Mouse (Mus musculus) frontal cortex, adult (tissue): ENCODE data around the gene D10Jhu81e.
"Not testable (repeated sequence)": the region's sequence is repeated elsewhere in the genome, so short reads cannot be mapped to it uniquely, and the experiment has no call there.

Source experiments
- ATAC-seq: cut with Nextera tagmentation; 2 replicates; pipeline ENCODE4 v1.9.2; 2017; ENCODE audit warnings: mild to moderate bottlenecking, moderate library complexity, mixed read lengths; ENCODE audit not compliant: low TSS enrichment

D10Jhu81e gene

DNA sequence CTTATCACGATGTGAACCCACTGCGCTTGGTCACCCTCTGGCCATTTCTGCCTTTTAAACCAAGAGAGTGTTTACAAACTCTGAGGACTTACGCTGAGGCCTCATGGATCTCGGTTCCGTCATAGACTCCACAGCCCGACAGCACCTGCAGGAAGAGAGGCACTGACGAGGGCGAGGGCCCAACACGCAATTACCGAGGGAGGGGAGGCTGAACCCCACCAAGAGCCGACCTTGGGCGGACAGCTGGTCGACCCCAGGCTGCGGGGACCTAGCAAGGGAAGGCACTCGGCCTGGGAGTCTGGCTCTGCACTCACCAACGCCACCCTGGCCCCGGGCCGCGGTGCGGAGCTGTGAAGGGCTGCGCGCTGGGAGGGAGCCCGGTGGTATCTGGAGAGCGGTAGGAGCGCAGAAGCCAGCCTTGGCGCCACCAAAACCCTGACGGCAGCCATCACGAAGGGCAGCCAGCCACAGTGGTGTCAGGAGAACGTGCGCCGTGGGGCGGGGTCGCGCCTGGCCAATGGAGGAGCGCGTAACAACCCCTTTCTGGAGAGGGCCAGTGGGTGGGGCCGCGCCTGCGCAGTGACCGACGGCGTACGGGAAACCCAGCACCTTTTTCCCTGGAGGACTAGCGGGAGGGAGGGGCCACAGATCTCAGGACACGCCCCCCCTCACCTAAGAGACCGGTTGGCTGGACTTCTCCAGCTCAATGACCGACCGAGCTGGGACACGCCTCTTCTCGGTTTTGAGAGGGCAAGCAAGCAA lies at the start of gene D10Jhu81e:
Gene D10Jhu81e, minus strand, starts transcription at position 502 of the 762 bp plus-strand sequence.
- peak; percentile 92 for ATAC-seq

DNA sequence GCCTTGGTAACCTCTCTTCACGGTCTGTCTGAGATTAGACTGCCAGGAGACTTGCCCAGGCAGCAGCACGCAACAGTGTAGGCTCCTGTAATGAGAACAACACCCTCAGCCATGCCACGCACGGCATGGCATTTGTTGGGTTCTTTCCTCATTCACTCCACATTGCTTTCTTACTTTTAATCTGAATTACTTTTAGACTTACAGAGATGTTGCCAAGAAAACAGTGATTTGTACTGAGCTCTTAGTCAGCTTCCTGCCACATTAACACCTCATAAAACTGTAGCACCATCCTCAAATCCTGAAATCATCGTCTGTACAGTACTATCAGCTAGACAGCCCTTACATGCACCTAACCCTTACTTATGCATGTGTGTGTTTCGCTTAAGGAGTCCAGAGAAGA lies 49.0 kb upstream of the D10Jhu81e start:
- peak; percentile 21; the same call in 1 of the 2 replicates for ATAC-seq

DNA sequence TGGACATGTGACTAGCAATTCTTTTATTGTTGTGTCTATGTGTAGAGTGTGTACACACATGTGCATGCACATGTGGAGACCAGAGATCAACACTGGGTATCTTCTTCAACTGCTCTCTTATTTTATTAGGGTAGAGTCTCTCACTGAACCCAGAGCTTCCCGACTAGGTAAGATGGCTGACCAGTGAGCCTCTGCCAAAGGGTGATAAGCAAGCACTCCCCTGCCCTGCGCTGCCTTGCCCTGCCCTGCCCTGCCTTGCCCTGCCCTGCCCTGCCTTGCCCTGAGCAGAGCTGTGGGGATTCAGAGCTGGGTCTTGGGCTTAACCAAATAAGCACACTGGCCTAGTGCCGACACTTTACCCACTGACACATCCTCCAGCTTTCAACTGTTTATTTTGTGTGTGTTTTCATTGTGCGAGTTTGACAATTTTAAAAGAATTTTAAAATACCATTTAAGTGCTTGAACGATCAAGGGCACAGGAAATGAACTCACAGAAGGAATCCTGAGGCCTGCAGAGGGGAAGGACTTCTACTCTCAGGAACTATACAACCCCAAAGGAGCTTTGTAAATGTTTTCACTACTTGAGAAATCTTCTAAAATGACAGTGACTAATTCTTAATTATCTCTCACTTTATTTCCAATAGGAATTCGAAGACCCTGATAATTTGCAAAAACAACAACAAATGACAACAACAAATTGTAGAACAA lies 46.9 kb upstream of the D10Jhu81e start:
- ATAC-seq, result no peak

DNA sequence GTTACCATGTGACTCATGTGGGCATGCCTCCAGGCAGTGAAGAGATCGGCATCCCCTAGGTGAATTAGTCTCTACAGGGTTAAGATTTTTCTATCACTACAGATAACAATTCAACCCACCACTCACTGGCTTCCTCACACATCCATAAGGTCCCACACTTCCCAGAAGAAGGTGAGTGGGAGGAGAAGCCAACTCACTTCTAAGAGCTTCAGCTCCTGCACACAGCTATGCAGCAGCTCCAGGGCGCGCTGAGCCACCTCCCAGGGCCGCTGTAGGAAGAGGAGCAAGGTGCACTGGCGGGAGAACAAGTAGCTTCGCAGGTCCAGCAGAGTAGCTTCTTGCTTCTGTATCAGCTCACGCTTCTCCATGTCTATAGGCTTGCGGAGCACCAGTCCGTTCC lies 44.8 kb upstream of the D10Jhu81e start:
- peak; percentile 82 for ATAC-seq

DNA sequence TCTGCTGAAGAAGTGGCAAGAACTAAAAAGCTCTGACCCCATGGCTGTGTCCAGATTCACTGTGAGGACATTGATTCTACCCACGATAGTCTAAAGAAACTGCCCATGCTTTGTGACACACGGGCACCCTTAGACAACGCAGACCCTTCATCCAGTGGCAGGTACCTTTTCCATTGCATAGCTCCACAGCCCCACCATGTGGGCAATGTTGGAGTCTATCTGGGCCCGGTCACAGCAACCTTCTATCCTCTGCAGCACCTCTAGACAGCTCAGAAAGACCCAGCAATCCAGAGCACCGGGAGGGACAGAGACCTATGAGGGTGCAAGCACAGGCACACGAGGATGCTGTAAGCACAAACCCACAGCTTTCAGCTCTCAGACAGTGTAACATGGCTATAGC lies 41.7 kb upstream of the D10Jhu81e start:
- peak; percentile 55; the same call in 1 of the 2 replicates for ATAC-seq

DNA sequence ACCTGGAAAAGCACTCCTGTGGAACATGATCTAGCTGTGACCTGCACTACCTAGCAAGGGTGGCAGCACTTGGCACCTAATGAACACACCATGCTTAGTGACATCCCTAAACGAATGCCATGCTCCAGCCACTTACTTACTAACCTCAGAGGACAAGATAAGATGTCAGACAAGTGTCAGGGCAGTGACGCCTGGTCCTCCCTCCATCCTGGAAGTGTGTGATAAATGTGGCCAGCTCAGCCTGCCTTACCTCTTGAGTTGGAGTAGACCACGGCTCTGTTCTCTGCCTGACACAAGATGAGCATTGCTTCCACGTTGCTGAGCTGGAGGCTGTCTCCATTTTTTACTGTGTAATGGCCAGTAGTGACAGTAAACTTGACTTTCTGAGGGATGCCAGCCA lies 31.6 kb upstream of the D10Jhu81e start:
- ATAC-seq, result no peak

DNA sequence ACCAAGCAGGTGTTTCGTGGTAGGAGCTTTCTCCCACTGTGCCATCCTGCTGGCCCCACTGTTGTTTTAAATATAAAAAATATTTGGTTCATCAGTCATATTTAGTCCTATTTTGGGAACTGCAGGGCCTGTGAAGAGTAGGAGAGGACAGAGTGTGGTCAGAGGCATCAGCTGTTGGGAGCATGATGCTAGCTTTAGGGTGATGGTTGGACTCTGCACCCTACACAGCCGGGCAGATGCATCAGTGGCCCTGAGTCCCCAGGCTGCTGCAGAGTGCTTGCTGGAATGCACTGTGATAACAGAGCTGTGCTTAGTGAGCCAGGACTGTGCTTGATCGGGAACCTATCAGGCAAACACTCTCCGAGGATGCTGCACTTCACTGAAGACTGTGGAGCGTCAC lies 23.4 kb upstream of the D10Jhu81e start:
- no peak for ATAC-seq

DNA sequence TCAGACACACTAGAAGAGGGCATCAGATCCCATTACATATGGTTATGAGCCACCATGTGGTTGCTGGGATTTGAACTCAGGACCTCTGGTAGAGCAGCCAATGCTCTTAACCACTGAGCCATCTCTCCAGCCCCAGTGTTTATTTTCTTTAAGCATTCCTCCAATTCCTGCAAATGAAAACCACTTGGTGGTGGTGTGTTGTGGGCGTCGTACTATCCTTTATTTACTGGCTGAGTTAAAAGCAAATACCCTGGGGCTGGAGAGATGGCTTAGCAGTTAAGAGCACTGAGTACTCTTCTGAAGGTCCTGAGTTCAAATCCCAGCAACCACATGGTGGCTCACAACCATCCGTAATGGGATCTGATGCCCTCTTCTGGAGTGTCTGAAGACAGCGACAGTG lies 16.5 kb upstream of the D10Jhu81e start:
- not testable (repeated sequence) for ATAC-seq

DNA sequence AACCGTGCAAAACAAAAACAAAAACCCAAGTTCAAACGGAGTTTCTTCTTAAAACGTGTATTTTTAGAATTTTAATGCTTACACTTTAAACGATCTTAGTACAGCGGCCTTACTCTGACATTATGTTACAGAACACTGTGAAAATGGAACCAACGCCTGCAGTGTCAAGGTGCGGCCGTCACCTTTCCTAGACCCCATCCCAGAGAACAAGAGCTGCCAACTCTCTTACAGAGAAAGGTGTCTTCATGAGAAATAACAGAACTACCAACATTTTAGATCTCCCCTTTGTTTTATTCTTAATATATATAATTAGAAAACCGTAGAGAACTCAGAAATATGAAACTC lies 15.8 kb upstream of the D10Jhu81e start:
- peak; percentile 16; the same call in 1 of the 2 replicates for ATAC-seq

DNA sequence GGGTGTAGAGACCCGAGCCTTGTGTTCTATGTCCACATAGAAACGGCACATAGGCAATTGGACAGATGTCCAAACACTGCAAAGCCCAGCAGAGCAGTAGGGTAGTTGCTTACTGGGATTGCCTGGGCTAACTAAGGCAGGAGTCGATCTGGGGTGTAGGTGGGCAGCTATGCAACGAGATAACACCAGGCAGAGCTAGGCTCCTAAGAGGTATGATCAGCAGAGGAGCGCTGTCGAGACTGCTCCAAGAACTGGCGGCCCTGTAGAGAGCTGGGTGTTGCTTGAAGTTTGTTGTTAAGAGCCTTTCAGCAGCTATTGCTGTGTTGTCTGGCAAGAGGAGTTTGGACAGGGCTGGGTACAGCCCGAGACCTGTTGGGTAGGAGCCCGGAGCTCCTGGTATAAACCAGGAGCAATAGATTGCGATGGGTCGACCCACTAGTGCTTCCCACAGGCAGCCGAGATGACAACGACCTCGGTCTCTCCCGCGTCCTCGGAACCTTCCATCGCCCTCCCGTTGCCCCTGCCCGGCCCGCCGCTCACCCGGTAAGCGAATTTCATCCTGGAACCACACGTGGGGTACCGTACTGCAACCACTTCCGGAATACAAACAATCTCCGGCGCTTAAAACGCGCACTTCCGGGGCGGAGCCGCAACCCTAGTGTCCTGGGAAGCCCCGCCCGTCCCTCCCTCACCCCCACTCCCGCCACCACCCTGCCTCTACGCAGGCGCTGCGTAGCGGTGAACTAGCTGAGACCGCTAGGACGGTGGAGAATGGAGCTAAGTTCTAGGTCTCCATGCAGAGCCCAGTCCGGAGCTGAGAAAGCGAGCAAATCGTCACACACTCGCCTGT lies 15.2 kb upstream of the D10Jhu81e start, which contains the start of gene Pwp2:
Gene Pwp2, minus strand, starts transcription at position 619 of the 850 bp plus-strand sequence.
- peak; percentile 93 for ATAC-seq

DNA sequence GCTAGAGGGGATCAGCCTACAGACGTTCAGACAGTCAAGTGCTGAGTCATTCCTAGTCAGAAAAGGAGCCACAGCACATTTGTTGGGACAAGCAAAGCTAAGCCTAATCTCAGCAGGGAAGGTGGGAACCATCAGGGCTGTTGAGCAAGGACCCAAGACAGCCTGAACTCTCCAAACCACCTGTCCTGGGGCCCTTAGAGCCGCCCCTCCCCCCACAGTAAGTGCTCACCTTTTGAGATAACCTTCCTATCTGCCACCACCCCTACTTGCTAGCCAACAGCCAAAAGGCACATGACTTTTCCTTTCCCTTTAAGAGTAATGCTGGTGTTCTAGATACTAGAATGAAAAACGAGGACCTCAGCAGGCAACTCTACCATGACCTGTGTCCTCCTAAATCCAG lies 14.0 kb upstream of the D10Jhu81e start:
- ATAC-seq, result no peak

DNA sequence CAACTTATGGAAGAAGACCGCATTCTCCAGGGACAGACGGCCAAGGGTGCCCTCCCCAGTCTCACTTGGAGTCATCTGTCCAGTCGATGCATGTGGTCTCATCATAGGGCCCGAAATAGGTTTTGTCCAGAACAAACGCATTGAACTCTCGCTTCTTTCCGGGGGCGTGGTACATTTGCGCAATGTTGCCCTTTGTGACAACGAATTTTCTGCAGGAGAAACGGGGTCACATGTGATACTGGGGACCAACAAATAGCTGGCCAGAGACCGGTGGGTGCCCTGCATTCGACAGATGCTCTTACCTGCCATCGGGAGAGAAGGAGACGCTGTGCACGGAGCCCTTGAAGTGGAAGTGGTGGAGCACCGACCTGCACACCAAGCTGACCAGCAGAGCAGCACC lies 12.7 kb upstream of the D10Jhu81e start:
- no peak for ATAC-seq

DNA sequence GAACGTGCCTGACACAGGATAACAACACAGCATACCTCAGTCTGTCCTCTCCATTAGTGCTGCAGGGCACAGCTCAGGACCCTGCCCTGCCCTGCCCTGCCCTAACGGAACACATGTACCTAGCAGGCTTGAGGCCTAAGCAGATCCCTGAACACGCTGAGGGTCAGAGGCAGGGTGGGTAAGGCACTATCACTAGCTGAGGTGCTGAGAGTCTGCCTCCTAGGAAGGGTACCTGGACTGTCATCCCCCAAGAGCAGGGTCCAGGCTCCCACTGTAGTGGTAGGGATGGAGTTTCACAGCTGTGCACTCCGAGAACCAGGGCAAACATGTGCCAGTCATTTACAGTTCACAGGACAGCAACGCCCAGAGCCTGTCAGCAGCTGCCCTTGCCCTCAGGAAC lies 4.9 kb upstream of the D10Jhu81e start:
- no peak for ATAC-seq

DNA sequence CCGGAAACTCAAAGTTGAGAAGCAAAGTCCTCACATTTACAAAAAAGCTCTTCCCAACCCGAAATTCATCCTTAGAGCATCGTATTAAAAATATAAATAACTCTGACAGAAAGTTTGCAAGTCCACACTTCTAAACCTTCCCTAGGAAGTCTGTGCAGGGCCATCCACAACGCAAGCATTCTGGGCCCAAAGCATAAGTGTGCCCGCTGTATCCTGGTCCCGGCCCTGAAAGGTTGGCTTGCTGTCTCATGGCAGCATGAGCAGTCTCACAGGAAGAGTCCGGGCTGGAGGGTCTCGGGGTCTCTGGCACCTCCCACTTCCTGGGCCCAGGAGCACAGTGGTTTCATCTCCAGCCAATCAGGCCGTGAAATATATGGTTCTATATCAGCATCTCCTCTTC lies 2.0 kb upstream of the D10Jhu81e start:
- no peak for ATAC-seq

DNA sequence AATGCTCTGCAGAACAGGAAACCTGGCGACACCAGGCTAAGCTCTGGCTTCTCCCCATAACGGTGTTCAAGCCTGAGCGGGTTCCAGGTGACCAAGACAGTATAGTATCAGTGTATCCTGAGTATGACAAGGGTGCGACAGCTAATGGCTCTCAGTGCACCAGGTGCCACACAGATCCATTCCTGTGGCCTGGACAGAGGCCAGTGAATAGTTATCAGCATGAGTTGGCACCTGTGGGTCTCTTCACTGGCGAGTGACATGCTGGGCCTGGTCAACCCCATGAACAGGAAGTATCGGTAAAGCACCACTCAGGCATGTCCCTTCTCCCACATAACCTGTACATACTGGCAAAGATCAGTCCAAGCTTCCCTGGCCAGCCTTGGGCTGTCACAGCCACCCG lies 1.5 kb upstream of the D10Jhu81e start:
- ATAC-seq, result no peak

DNA sequence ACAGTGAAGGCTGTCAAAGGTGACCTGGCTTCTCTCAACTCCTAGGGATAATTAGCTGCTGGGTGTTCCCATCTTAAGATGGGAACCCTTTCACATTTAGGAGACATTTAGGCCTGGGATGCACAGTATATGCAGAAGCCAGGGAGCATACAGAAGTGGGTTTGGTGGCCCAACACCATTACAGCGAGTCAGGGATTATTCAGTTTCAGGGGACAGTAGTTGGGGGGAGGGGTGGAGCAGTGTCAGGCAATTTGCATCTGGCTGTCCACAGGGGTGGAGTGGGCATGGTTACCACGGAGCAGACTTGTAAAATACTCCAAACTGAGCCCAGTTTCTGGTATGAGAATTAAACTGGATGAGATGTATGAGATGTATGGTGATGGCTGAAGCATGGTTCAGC lies 863 bp upstream of the D10Jhu81e start:
- no peak for ATAC-seq

DNA sequence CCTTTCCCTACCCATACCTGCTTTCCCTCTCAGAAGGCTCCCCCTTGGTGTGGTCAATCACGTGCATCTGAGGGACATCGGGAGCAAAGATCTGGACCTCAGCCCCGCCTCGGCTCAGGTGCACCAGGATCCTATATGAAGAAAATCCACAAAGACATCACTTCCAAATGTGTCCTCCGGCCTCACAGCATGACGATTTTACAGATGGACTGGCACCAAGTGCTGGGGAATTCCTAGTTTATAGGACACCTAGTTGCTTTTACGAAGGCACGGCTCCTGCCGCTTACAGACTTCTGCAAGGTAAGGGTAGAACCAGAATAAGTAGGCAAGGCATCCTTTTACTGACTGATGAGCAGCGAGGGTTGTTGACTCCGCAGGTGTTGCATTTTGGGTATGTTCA lies 790 bp downstream of the D10Jhu81e start:
- ATAC-seq, result no peak

DNA sequence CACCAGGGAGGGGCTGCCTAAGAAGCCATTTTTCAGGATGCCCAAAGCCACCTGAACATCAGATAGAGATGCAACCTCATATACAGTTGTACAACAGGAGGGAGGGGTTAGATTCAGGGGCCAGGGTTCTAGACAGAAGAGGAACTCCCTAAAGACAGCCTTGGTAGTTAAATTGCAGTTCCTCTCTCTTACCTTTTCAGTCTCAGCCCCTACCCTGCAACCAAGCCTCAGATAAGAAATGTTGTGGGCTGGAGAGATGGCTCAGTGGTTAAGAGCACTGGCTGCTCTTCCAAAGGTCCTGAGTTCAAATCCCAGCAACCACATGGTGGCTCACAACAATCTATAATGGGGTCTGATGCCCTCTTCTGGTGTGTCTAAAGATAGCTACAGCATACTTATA lies 1.8 kb downstream of the D10Jhu81e start:
- no peak for ATAC-seq

DNA sequence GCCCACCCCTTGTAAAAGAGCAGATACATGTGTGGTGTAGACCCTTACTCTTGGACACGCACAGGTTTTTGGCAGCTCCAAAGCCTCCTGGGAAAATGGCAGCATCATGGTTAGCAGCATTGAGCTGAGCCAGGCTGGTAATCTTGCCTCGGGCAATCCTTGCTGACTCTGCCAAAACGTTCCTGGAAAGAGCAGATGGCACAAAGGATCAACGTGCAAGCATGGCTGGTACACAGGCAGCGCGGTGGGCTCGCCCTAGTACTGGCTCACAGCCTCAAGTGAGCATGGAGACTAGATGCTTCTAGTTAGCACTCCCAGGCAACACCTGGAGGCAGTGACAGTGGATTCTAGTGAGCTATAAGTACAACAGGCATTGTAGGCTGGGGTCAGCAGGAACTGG lies 2.2 kb downstream of the D10Jhu81e start:
- ATAC-seq, result no peak

DNA sequence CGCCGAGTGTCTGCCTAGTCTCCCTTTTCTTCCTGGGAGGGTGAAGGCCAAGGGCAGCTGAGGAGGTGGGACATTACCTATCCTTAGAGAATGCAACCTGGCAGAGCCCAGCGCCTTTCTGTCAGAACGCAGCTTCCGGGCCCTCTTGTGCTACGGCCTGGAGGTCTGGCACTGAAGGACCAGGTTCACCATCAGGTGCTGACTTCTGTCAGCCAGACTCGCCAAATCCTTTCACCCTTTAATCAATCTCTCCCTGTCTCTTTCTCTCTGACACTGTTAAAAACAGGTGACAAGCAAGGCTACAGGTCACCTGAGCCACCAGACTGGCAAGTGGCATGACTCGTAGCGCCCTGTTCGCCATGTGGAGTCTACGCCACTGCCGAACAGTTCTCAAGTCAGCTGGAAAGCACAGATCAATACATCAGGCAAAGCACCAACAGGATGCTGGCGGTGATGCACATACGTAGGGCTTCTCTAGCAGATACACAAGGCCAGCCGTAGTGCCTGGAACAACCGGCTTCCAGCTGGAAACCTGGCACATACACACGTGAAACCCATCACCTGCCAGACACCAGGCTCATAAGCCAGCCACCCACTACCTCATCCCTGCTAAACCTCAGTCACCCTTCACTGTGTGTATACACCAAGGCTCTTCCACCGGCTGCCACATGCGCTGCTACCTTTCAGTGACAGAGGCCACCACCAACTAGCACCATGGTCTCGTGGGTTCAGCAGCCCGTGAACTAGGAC lies 4.2 kb downstream of the D10Jhu81e start:
- ATAC-seq, result no peak

DNA sequence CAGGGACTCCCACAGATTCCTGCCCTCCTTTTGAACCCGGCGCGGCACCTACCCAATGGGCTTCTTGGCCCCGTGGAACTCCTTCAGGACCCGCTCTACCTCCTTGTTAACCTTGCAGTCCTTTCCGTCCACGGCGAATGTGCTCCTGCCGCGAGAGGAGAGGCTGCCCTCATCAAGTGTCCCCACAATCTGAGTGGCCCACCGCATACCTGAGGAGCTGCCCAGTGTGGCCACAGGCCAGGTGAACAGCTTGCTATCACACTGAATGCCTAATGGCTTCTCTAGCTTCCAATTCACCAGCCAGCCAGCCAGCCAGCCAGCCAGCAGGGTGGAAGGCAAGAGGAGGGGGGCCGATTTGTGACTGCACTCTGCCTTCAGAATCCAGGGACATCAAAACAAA lies 4.8 kb downstream of the D10Jhu81e start:
- ATAC-seq, result no peak

DNA sequence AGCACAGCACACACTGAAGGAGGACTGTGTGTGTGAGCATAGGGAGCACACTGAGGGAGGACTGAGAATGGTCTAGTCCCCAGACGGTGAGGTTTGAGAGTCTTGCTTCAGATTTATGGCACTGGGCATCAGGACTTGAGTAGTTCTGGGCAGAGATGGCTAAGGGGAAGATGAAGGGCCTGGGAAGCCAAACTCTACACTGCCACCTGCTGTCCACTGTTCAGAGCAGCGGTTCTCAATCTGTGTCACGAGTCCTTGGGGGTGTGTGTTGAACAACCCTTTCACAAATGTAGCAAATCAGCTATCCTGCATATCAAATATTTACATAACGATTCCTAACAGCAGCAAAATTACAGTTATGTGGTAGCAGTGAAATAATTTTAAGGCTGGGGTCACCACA lies 5.7 kb downstream of the D10Jhu81e start:
- peak; percentile 60 for ATAC-seq
